Mouse (Mus musculus): ENCODE results near the gene Spata21.

Spata21 gene

GRCm38 (mm10) chr4:141076761-141077506 lies 11.2 kb upstream of the Spata21 start:
- no peak for DNase-seq

- peak; percentile 93 to 95 for DNase-seq
Observed at GRCm38 (mm10) chr4:141077681-141078509, 10.2 kb upstream of the Spata21 start, which contains the start of gene Necap2. Gene Necap2 (minus strand): TSS chr4:141078357.

- DNase-seq: peak in 1 of 2 experiments; percentile 14
Observed at GRCm38 (mm10) chr4:141078510-141079137, 9.5 kb upstream of the Spata21 start.

GRCm38 (mm10) chr4:141086862-141087261 lies 1.3 kb upstream of the Spata21 start:
- no peak for DNase-seq

- no peak for DNase-seq
Observed at GRCm38 (mm10) chr4:141088714-141089113, 581 bp downstream of the Spata21 start.

- no peak for DNase-seq
Observed at GRCm38 (mm10) chr4:141095016-141095415, 6.9 kb downstream of the Spata21 start.

- DNase-seq: no peak
Observed at GRCm38 (mm10) chr4:141096710-141097109, 8.6 kb downstream of the Spata21 start.

GRCm38 (mm10) chr4:141098935-141099334 lies 10.8 kb downstream of the Spata21 start:
- no peak for DNase-seq

GRCm38 (mm10) chr4:141099956-141100355 lies 11.8 kb downstream of the Spata21 start:
- DNase-seq: no peak

- DNase-seq: no peak
Observed at GRCm38 (mm10) chr4:141101291-141101690, 13.2 kb downstream of the Spata21 start.

GRCm38 (mm10) chr4:141101855-141102254 lies 13.7 kb downstream of the Spata21 start:
- DNase-seq: no peak

GRCm38 (mm10) chr4:141106526-141107183 lies 18.5 kb downstream of the Spata21 start:
- no peak for DNase-seq

- DNase-seq: no peak
Observed at GRCm38 (mm10) chr4:141108196-141108732, 20.1 kb downstream of the Spata21 start.

GRCm38 (mm10) chr4:141113831-141114230 lies 25.7 kb downstream of the Spata21 start:
- no peak for DNase-seq

GRCm38 (mm10) chr4:141114521-141114981 lies 26.4 kb downstream of the Spata21 start:
- peak in 1 of 2 experiments; percentile 30 for DNase-seq

- DNase-seq: no peak
Observed at GRCm38 (mm10) chr4:141115398-141115797, 27.3 kb downstream of the Spata21 start.

GRCm38 (mm10) chr4:141118691-141119090 lies 30.6 kb downstream of the Spata21 start:
- DNase-seq: no peak

- DNase-seq: peak in 1 of 2 experiments; percentile 47
Observed at GRCm38 (mm10) chr4:141120700-141121099, 32.6 kb downstream of the Spata21 start.

- DNase-seq: no peak
Observed at GRCm38 (mm10) chr4:141122663-141123062, 34.5 kb downstream of the Spata21 start.

GRCm38 (mm10) chr4:141123065-141123464 lies 34.9 kb downstream of the Spata21 start:
- DNase-seq: no peak

GRCm38 (mm10) chr4:141129190-141129710 lies 41.1 kb downstream of the Spata21 start:
- DNase-seq: no peak
